Mouse (Mus musculus) stomach, embryonic 14.5 days (tissue): ENCODE results near the gene Kpna4. TPM values are rescaled to one million over a fixed set of nuclear protein-coding genes. Genes with fewer than 3 reads are reported as not detected.

Experiments
- ATAC-seq: fragments of 200-750 bp; cut with Nextera tagmentation; 2 replicates; pipeline ENCODE4 v1.8.0; 2017; ENCODE audit warnings: low read depth, moderate TSS enrichment; ENCODE audit not compliant: insufficient number of reproducible peaks, insufficient read depth, low FRiP score
- H3K27ac ChIP-seq: fragments of 300-500 bp; sonication (generic); 2 replicates; pipeline ENCODE4 v1.5.1; 2014; ENCODE audit warnings: mild to moderate bottlenecking, low read length, moderate library complexity, mixed read lengths
- H3K27me3 ChIP-seq: fragments of 300-500 bp; sonication (generic); 2 replicates; pipeline ENCODE4 v1.6.1; 2014; ENCODE audit warnings: low read length, control low read depth, mixed read lengths; ENCODE audit not compliant: control insufficient read depth, insufficient read depth
- H3K36me3 ChIP-seq: fragments of 300-500 bp; sonication (generic); 2 replicates; pipeline ENCODE4 v1.6.1; 2014; ENCODE audit warnings: mild to moderate bottlenecking, control low read depth, low read length, moderate library complexity, mixed read lengths; ENCODE audit not compliant: control insufficient read depth, insufficient read depth
- H3K4me1 ChIP-seq: fragments of 300-500 bp; sonication (generic); 2 replicates; pipeline ENCODE4 v1.6.1; 2014; ENCODE audit warnings: low read length, control low read depth, mixed read lengths; ENCODE audit not compliant: control insufficient read depth, insufficient read depth
- H3K4me2 ChIP-seq: fragments of 300-500 bp; sonication (generic); replicated peaks from 2 replicates; pipeline ENCODE4 v1.6.1; 2014; ENCODE audit warnings: low read depth, low read length, control low read depth
- H3K4me3 ChIP-seq: fragments of 300-500 bp; sonication (generic); 2 replicates; pipeline ENCODE4 v1.5.1; 2014; ENCODE audit warnings: low read depth, low read length, control low read depth
- H3K9ac ChIP-seq: fragments of 300-500 bp; sonication (generic); replicated peaks from 2 replicates; pipeline ENCODE4 v1.6.1; 2014; ENCODE audit warnings: low read depth, mild to moderate bottlenecking, control low read depth, low read length, moderate library complexity, mixed read lengths
- H3K9me3 ChIP-seq: fragments of 300-500 bp; sonication (generic); 2 replicates; pipeline ENCODE4 v1.6.1; 2016; ENCODE audit warnings: low read depth, low read length, control low read depth; ENCODE audit not compliant: control insufficient read depth
- WGBS: fragments of 180-500 bp; shearing (Covaris S2); extraction: QIAGEN DNeasy Blood & Tissue Kit; methylation state at CpG from one replicate; pipeline ENCODE4 v1.1.7; 2014; 5-methylcytosine and 5-hydroxymethylcytosine counted together
- polyA plus RNA-seq: library from polyadenylated mRNA; unstranded; fragments of >200 nt; fragmentation: Nextera tagmentation; extraction: Ambion mirVana; gene quantifications from 2 replicates; pipeline ENCODE4 v1.2.1, GENCODE M21; 2014

Kpna4 gene
- polyA plus RNA-seq, 1 experiment from 2014 or later: 33.6 TPM

- WGBS: 88% methylated on average over 1 of the region's 1 CpGs
- Histone ChIP-seq H3K4me2 (no peak overlapping the region), H3K9me3 (no peaks in the 10 kb centered on the region), H3K4me1 (no peaks in the 10 kb centered on the region), H3K9ac (no peak overlapping the region), H3K4me3 (no peak overlapping the region), H3K27ac (no peak overlapping the region), H3K27me3 (no peaks in the 10 kb centered on the region), H3K36me3 (no peaks in the 10 kb centered on the region)
- no peak for ATAC-seq
These were observed 64.1 kb downstream of the Kpna4 start for GRCm38 (mm10) chr3:69062764-69063163.

GRCm38 (mm10) chr3:69060672-69061071, 66.2 kb downstream of the Kpna4 start:
- Histone ChIP-seq H3K4me1 (no peaks in the 10 kb centered on the region), H3K27me3 (no peaks in the 10 kb centered on the region), H3K4me2 (no peak overlapping the region), H3K27ac (no peak overlapping the region), H3K36me3 (no peaks in the 10 kb centered on the region), H3K9ac (no peak overlapping the region), H3K9me3 (no peaks in the 10 kb centered on the region), H3K4me3 (no peak overlapping the region)
- no peak for ATAC-seq
- 96% methylated on average over 4 of the region's 4 CpGs for WGBS

- no peak for ATAC-seq
- Histone ChIP-seq H3K27ac (no peak overlapping the region), H3K4me1 (no peaks in the 10 kb centered on the region), H3K9me3 (no peaks in the 10 kb centered on the region), H3K4me3 (no peak overlapping the region), H3K4me2 (no peak overlapping the region), H3K9ac (no peak overlapping the region), H3K36me3 (no peaks in the 10 kb centered on the region), H3K27me3 (no peaks in the 10 kb centered on the region)
- 91% methylated on average over 3 of the region's 3 CpGs for WGBS
These were observed 71.0 kb downstream of the Kpna4 start for GRCm38 (mm10) chr3:69055871-69056270.

- H3K4me3 ChIP-seq: no peak overlapping the region
- no peaks in the 10 kb centered on the region for H3K9me3 ChIP-seq
- no peak overlapping the region for H3K27ac ChIP-seq
- WGBS: 81% methylated on average over 7 of the region's 7 CpGs
- H3K36me3 ChIP-seq: no peaks in the 10 kb centered on the region
- H3K27me3 ChIP-seq: no peaks in the 10 kb centered on the region
- peak; percentile 89; the same call in 1 of the 2 replicates for ATAC-seq
- H3K4me2 ChIP-seq: no peak overlapping the region
- no peak overlapping the region for H3K9ac ChIP-seq
- no peaks in the 10 kb centered on the region for H3K4me1 ChIP-seq
These were observed 72.0 kb downstream of the Kpna4 start for GRCm38 (mm10) chr3:69054760-69055432.

- no peak overlapping the region for H3K27ac ChIP-seq
- H3K4me3 ChIP-seq: no peak overlapping the region
- no peaks in the 10 kb centered on the region for H3K36me3 ChIP-seq
- no peak overlapping the region for H3K9ac ChIP-seq
- H3K9me3 ChIP-seq: no peaks in the 10 kb centered on the region
- WGBS: 88% methylated on average over 11 of the region's 11 CpGs
- ATAC-seq: no peak
- H3K4me1 ChIP-seq: no peaks in the 10 kb centered on the region
- H3K27me3 ChIP-seq: no peaks in the 10 kb centered on the region
- H3K4me2 ChIP-seq: no peak overlapping the region
These were observed 75.0 kb downstream of the Kpna4 start for GRCm38 (mm10) chr3:69051894-69052293.

- Histone ChIP-seq H3K36me3 (no peaks in the 10 kb centered on the region), H3K27ac (no peak overlapping the region), H3K4me3 (no peak overlapping the region), H3K9me3 (no peaks in the 10 kb centered on the region), H3K27me3 (no peaks in the 10 kb centered on the region), H3K4me1 (peaks cover 6% of the 10 kb centered on the region; the same call in 1 of the 2 replicates), H3K4me2 (no peak overlapping the region), H3K9ac (no peak overlapping the region)
- ATAC-seq: no peak
- 89% methylated on average over 6 of the region's 6 CpGs for WGBS
These were observed 77.9 kb downstream of the Kpna4 start for GRCm38 (mm10) chr3:69049011-69049410.

GRCm38 (mm10) chr3:69047684-69048083, 79.2 kb downstream of the Kpna4 start:
- no peaks in the 10 kb centered on the region for H3K36me3 ChIP-seq
- peaks cover 6% of the 10 kb centered on the region; the same call in 1 of the 2 replicates for H3K4me1 ChIP-seq
- H3K27me3 ChIP-seq: no peaks in the 10 kb centered on the region
- H3K27ac ChIP-seq: no peak overlapping the region
- H3K4me2 ChIP-seq: no peak overlapping the region
- no peak overlapping the region for H3K9ac ChIP-seq
- no peak overlapping the region for H3K4me3 ChIP-seq
- WGBS: 84% methylated on average over 4 of the region's 4 CpGs
- no peaks in the 10 kb centered on the region for H3K9me3 ChIP-seq
- no peak for ATAC-seq

- Histone ChIP-seq H3K4me2 (no peak overlapping the region), H3K9ac (no peak overlapping the region), H3K9me3 (no peaks in the 10 kb centered on the region), H3K27ac (no peak overlapping the region), H3K27me3 (no peaks in the 10 kb centered on the region), H3K36me3 (no peaks in the 10 kb centered on the region), H3K4me3 (no peak overlapping the region), H3K4me1 (peaks cover 10% of the 10 kb centered on the region)
- WGBS: 55% methylated on average over 4 of the region's 4 CpGs
- ATAC-seq: no peak
These were observed 80.4 kb downstream of the Kpna4 start for GRCm38 (mm10) chr3:69046509-69046908.

- peak overlapping the region; percentile 92 for H3K4me3 ChIP-seq
- WGBS: 20% methylated on average over 13 of the region's 13 CpGs
- no peaks in the 10 kb centered on the region for H3K9me3 ChIP-seq
- no peak for ATAC-seq
- peaks cover 13% of the 10 kb centered on the region for H3K4me1 ChIP-seq
- H3K27ac ChIP-seq: no peak overlapping the region
- H3K9ac ChIP-seq: peak overlapping the region; percentile 90; the same call in 1 of the 2 replicates
- H3K36me3 ChIP-seq: no peaks in the 10 kb centered on the region; the same call in 1 of the 2 replicates
- peak overlapping the region; percentile 80 for H3K4me2 ChIP-seq
- no peaks in the 10 kb centered on the region for H3K27me3 ChIP-seq
These were observed 81.2 kb downstream of the Kpna4 start for GRCm38 (mm10) chr3:69045750-69046149.
